Mouse (Mus musculus) heart, adult 2 months (tissue): Measurements from ENCODE around the gene Phf19.

ENCODE experiments used
- CTCF ChIP-seq: fragments of 200-600 bp; IDR thresholded peaks from 2 replicates; pipeline ENCODE4 v1.8.1; 2022; ENCODE audit warnings: antibody characterized with exemption, mild to moderate bottlenecking, moderate library complexity
- POLR2A ChIP-seq: fragments of 200-500 bp; IDR thresholded peaks from 2 replicates; pipeline ENCODE4 v1.6.1; 2011; ENCODE audit warnings: mild to moderate bottlenecking, low read depth, low read length, control low read depth; ENCODE audit not compliant: insufficient read depth

GRCm38 (mm10) chr2:34960966-34961365 is 47.1 kb upstream of the Phf19 start:
- TF ChIP-seq CTCF = no peak
- TF ChIP-seq POLR2A = no peak
